Mouse (Mus musculus) spleen, adult 2 months (tissue): ENCODE results near the gene Prkag2.

ENCODE experiments used
- CTCF ChIP-seq: fragments of 200-500 bp; IDR thresholded peaks from 2 replicates; pipeline ENCODE4 v1.5.1; 2011; ENCODE audit warnings: mild to moderate bottlenecking, inconsistent platforms; ENCODE audit not compliant: insufficient read depth, insufficient read length, insufficient replicate concordance; ENCODE audit errors: extremely low read depth
- POLR2A ChIP-seq: fragments of 200-500 bp; IDR thresholded peaks from 2 replicates; pipeline ENCODE4 v1.6.1; 2011; ENCODE audit warnings: low read depth, low read length, inconsistent platforms

DNA sequence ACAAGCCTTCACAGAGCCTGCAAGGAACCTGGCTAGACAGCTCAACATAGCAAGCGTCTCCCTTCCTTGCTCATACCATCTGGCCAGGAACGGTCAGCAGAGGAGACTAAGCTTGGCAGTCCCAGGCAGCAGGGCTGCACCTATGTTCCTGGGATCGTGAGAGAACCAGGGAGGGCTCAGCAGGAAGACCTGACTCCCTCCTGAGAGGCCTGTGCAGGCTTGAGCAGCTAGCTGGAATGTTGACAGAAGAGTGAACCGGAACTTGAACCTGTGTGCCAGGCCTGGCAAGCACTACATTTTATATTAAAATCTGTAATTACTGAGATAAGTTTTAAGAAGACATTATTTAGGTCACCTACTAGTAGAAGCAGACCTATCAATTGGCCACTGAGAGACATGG lies 24.8 kb downstream of the Prkag2 start:
- TF ChIP-seq POLR2A (no peak), CTCF (no peak)
